Mouse (Mus musculus): ENCODE measurements around the gene Gm3159. TPM values are rescaled to one million over a fixed set of nuclear protein-coding genes. Genes with fewer than 3 reads are reported as not detected.
"Not testable (repeated sequence)": the region's sequence is repeated elsewhere in the genome, so short reads cannot be mapped to it uniquely, and the experiment has no call there.

The Gm3159 gene
- polyA plus RNA-seq, 2 experiments, result not detected

GRCm38 (mm10) chr14:4401245-4401644 is 3.9 kb downstream of the Gm3159 start:
- not testable (repeated sequence) for H3K4me1 ChIP-seq (replicated peaks; ENCODE audit: control insufficient read depth in 2 of 2, insufficient read depth in 2 of 2, low read length in 1 of 2); H3K9ac ChIP-seq (replicated peaks); H3K36me3 ChIP-seq (replicated peaks; ENCODE audit: control insufficient read depth, insufficient read depth, low read depth); H3K27ac ChIP-seq; H3K4me3 ChIP-seq (ENCODE audit: insufficient read depth in 1 of 2, low read depth in 2 of 2, low read length in 2 of 2); H3K9me3 ChIP-seq (ENCODE audit: control insufficient read depth, low read length); DNase-seq (ENCODE audit: low read depth in 3 of 3, low spot score in 3 of 3); H3K4me2 ChIP-seq (ENCODE audit: low read depth); ATAC-seq (ENCODE audit: insufficient read depth); H3K27me3 ChIP-seq (ENCODE audit: control insufficient read depth, insufficient read depth, low read length)
- WGBS (ENCODE audit: insufficient replicate concordance), result 38% methylated on average over 4 of the region's 5 CpGs

- not testable (repeated sequence) for H3K4me2 ChIP-seq (ENCODE audit: low read depth); ATAC-seq (ENCODE audit: insufficient read depth); H3K9me3 ChIP-seq (ENCODE audit: control insufficient read depth, low read length); H3K4me1 ChIP-seq (replicated peaks; ENCODE audit: control insufficient read depth in 2 of 2, insufficient read depth in 2 of 2, low read length in 1 of 2); DNase-seq (ENCODE audit: low read depth in 3 of 3, low spot score in 3 of 3); H3K4me3 ChIP-seq (ENCODE audit: insufficient read depth in 1 of 2, low read depth in 2 of 2, low read length in 2 of 2); H3K36me3 ChIP-seq (replicated peaks; ENCODE audit: control insufficient read depth, insufficient read depth, low read depth); H3K27me3 ChIP-seq (ENCODE audit: control insufficient read depth, insufficient read depth, low read length); H3K27ac ChIP-seq; H3K9ac ChIP-seq (replicated peaks)
Measured at GRCm38 (mm10) chr14:4403840-4404239, 6.5 kb downstream of the Gm3159 start.

- H3K4me1 ChIP-seq (replicated peaks; ENCODE audit: control insufficient read depth in 2 of 2, insufficient read depth in 2 of 2, low read length in 1 of 2); DNase-seq (ENCODE audit: low read depth in 3 of 3, low spot score in 3 of 3); H3K27ac ChIP-seq; H3K27me3 ChIP-seq (ENCODE audit: control insufficient read depth, insufficient read depth, low read length); H3K4me3 ChIP-seq (ENCODE audit: insufficient read depth in 1 of 2, low read depth in 2 of 2, low read length in 2 of 2); H3K9ac ChIP-seq (replicated peaks); H3K36me3 ChIP-seq (replicated peaks; ENCODE audit: control insufficient read depth, insufficient read depth, low read depth); H3K9me3 ChIP-seq (ENCODE audit: control insufficient read depth, low read length); H3K4me2 ChIP-seq (ENCODE audit: low read depth); ATAC-seq (ENCODE audit: insufficient read depth): not testable (repeated sequence)
- no CpG with 5 or more reads among the region's 1 CpGs for WGBS (ENCODE audit: insufficient replicate concordance)
Measured at GRCm38 (mm10) chr14:4409939-4410338, 12.6 kb downstream of the Gm3159 start.

- not testable (repeated sequence) for DNase-seq (ENCODE audit: low read depth in 3 of 3, low spot score in 3 of 3); H3K36me3 ChIP-seq (replicated peaks; ENCODE audit: control insufficient read depth, insufficient read depth, low read depth); H3K4me3 ChIP-seq (ENCODE audit: insufficient read depth in 1 of 2, low read depth in 2 of 2, low read length in 2 of 2); H3K27me3 ChIP-seq (ENCODE audit: control insufficient read depth, insufficient read depth, low read length); H3K27ac ChIP-seq; ATAC-seq (ENCODE audit: insufficient read depth); H3K4me1 ChIP-seq (replicated peaks; ENCODE audit: control insufficient read depth in 2 of 2, insufficient read depth in 2 of 2, low read length in 1 of 2); H3K9me3 ChIP-seq (ENCODE audit: control insufficient read depth, low read length); H3K4me2 ChIP-seq (ENCODE audit: low read depth); H3K9ac ChIP-seq (replicated peaks)
- WGBS (ENCODE audit: insufficient replicate concordance), result 3% methylated on average over 26 of the region's 59 CpGs
Measured at GRCm38 (mm10) chr14:4414965-4415835, 17.9 kb downstream of the Gm3159 start, which contains the start of gene Gm3164. Gene Gm3164, plus strand, starts transcription at chr14:4415448.

- H3K27me3 ChIP-seq (ENCODE audit: control insufficient read depth, insufficient read depth, low read length); ATAC-seq (ENCODE audit: insufficient read depth); H3K4me3 ChIP-seq (ENCODE audit: insufficient read depth in 1 of 2, low read depth in 2 of 2, low read length in 2 of 2); H3K9ac ChIP-seq (replicated peaks); H3K27ac ChIP-seq; H3K4me2 ChIP-seq (ENCODE audit: low read depth); H3K36me3 ChIP-seq (replicated peaks; ENCODE audit: control insufficient read depth, insufficient read depth, low read depth); H3K4me1 ChIP-seq (replicated peaks; ENCODE audit: control insufficient read depth in 2 of 2, insufficient read depth in 2 of 2, low read length in 1 of 2); DNase-seq (ENCODE audit: low read depth in 3 of 3, low spot score in 3 of 3); H3K9me3 ChIP-seq (ENCODE audit: control insufficient read depth, low read length): not testable (repeated sequence)
Measured at GRCm38 (mm10) chr14:4430692-4431091, 33.4 kb downstream of the Gm3159 start, which contains the start of gene Gm3173. Gene Gm3173, plus strand, starts transcription at chr14:4430992.

Other genes starting within 250 kb of the Gm3159 start
- not detected in 2 replicates for gene Gm3127, start 232.5 kb upstream of the Gm3159 start, polyA plus RNA-seq (2012; rRNA removed)
- gene Gm3127, start 232.5 kb upstream of the Gm3159 start, polyA plus RNA-seq (2014; fragmentation: Nextera tagmentation; extraction: Ambion mirVana), result not detected in 2 replicates
- not detected in 2 replicates for gene Gm2974, start 214.9 kb upstream of the Gm3159 start, polyA plus RNA-seq (2012; rRNA removed)
- gene Gm2974, start 214.9 kb upstream of the Gm3159 start, polyA plus RNA-seq (2014; fragmentation: Nextera tagmentation; extraction: Ambion mirVana), result not detected in 2 replicates
- not detected in 2 replicates for gene Gm3138, start 147.9 kb upstream of the Gm3159 start, polyA plus RNA-seq (2012; rRNA removed)
- not detected in 2 replicates for gene Gm3138, start 147.9 kb upstream of the Gm3159 start, polyA plus RNA-seq (2014; fragmentation: Nextera tagmentation; extraction: Ambion mirVana)
- gene Gm3149, start 80.2 kb upstream of the Gm3159 start, polyA plus RNA-seq (2012; rRNA removed), result not detected in 2 replicates
- not detected in 2 replicates for gene Gm3149, start 80.2 kb upstream of the Gm3159 start, polyA plus RNA-seq (2014; fragmentation: Nextera tagmentation; extraction: Ambion mirVana)
- gene 2610042L04Rik, start 62.8 kb upstream of the Gm3159 start, polyA plus RNA-seq (2012; rRNA removed), result not detected in 2 replicates
- gene 2610042L04Rik, start 62.8 kb upstream of the Gm3159 start, polyA plus RNA-seq (2014; fragmentation: Nextera tagmentation; extraction: Ambion mirVana), result not detected in 2 replicates
- not detected in 2 replicates for gene Gm3164, start 17.9 kb downstream of the Gm3159 start, polyA plus RNA-seq (2012; rRNA removed)
- gene Gm3164, start 17.9 kb downstream of the Gm3159 start, polyA plus RNA-seq (2014; fragmentation: Nextera tagmentation; extraction: Ambion mirVana), result not detected in 2 replicates
- gene Gm3173, start 33.5 kb downstream of the Gm3159 start, polyA plus RNA-seq (2012; rRNA removed), result not detected in 2 replicates
- not detected in 2 replicates for gene Gm3173, start 33.5 kb downstream of the Gm3159 start, polyA plus RNA-seq (2014; fragmentation: Nextera tagmentation; extraction: Ambion mirVana)
- not detected in 2 replicates for gene Gm3182, start 84.2 kb downstream of the Gm3159 start, polyA plus RNA-seq (2012; rRNA removed)
- gene Gm3182, start 84.2 kb downstream of the Gm3159 start, polyA plus RNA-seq (2014; fragmentation: Nextera tagmentation; extraction: Ambion mirVana), result not detected in 2 replicates
- not detected in 2 replicates for gene Gm3047, start 157.9 kb downstream of the Gm3159 start, polyA plus RNA-seq (2012; rRNA removed)
- not detected in 2 replicates for gene Gm3047, start 157.9 kb downstream of the Gm3159 start, polyA plus RNA-seq (2014; fragmentation: Nextera tagmentation; extraction: Ambion mirVana)
- not detected in 2 replicates for gene Gm8159, start 234.8 kb downstream of the Gm3159 start, polyA plus RNA-seq (2012; rRNA removed)
- not detected in 2 replicates for gene Gm8159, start 234.8 kb downstream of the Gm3159 start, polyA plus RNA-seq (2014; fragmentation: Nextera tagmentation; extraction: Ambion mirVana)

All from liver, embryonic 14.5 days (tissue).